Mouse (Mus musculus): Measurements from ENCODE around the gene Cwc22. TPM values are rescaled to one million over a fixed set of nuclear protein-coding genes. Genes with fewer than 3 reads are reported as not detected.

The Cwc22 gene
- total RNA-seq (2014; rRNA removed; ENCODE audit: low replicate concordance): 15.1 and 16.0 TPM in 2 replicates
- 8.9 and 10.8 TPM in 2 replicates for polyA plus RNA-seq (2015; fragmentation: Nextera tagmentation; extraction: Ambion mirVana)

DNA sequence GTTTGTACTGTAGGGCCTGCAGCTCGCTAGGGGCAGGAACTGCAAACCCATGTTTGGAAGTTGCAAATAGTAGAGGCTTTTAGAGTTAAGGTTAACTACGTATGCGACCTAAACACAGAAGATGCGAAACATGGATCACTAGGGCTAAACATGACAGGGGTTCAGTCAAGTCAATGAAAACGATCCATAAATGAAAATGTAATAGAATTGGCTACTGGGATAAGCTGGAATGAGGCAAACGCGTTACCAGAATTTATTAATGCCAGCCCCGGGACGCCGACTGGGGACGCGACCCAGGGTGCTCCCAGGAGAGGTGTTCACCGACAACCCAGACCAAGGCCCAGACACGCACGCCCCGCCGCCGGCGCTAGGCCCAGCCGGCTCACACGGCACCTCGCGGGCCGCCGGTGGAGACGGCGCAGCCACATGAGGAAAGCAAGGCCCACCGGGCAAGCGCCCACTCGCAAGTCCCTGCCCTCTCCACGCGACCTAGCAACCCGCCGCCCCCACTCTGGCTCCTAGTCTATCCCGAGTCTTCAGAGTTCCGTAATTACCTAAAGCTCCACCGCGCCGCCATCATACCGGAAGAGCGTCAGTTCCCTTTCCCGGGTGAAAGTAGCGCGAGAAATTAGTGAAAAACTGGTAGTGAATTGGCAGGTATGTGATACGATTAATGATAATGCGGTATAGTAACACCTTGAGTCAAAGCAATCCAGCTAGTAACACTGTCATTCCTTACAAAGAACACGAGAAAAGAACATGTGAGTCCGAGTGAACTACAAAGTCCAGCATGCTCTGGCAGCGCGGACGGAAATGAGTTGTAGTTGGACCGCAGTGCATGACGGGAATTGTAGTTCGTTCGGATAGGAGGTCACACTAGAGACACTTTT, at the start of gene Cwc22:
Gene Cwc22, minus strand, starts transcription at position 780 of the 890 bp plus-strand sequence.
- peak; percentile 89 for ATAC-seq (ENCODE audit: insufficient read depth, low read depth)
- Histone ChIP-seq H3K4me1 (ENCODE audit: control insufficient read depth, insufficient read depth) (peaks cover 8% of the 10 kb centered on the region; the same call in 1 of the 2 replicates), H3K36me3 (replicated peaks; ENCODE audit: control insufficient read depth, insufficient read depth, low read length) (0 out of 2 replicates have a peak, but pooled peaks cover 4% of the 10 kb centered on the region), H3K9ac (replicated peaks; ENCODE audit: low read depth, low read length) (peak within 1 kb of the TSS; percentile 96), H3K9me3 (replicated peaks; ENCODE audit: control insufficient read depth, low read length) (peaks cover 3% of the 10 kb centered on the region; the same call in 1 of the 2 replicates), H3K27ac (ENCODE audit: low read depth) (peak within 1 kb of the TSS; percentile 79), H3K4me2 (ENCODE audit: low read depth, low read length) (peak within 1 kb of the TSS; percentile 86), H3K27me3 (ENCODE audit: control insufficient read depth, insufficient read depth, low read length) (no peaks in the 10 kb centered on the region), H3K4me3 (ENCODE audit: low read depth, low read length) (peak within 1 kb of the TSS; percentile 98)
- WGBS: under 1% methylated on average over 55 of the region's 55 CpGs
- TF ChIP-seq CTCF (IDR thresholded peaks at IDR 0.05; ENCODE audit: low read depth) (no peak), EP300 (IDR thresholded peaks at IDR 0.05; ENCODE audit: low read depth) (no peak; the same call in 1 of the 2 replicates)
- DNase-seq (ENCODE audit: low spot score): peak; percentile 93

DNA sequence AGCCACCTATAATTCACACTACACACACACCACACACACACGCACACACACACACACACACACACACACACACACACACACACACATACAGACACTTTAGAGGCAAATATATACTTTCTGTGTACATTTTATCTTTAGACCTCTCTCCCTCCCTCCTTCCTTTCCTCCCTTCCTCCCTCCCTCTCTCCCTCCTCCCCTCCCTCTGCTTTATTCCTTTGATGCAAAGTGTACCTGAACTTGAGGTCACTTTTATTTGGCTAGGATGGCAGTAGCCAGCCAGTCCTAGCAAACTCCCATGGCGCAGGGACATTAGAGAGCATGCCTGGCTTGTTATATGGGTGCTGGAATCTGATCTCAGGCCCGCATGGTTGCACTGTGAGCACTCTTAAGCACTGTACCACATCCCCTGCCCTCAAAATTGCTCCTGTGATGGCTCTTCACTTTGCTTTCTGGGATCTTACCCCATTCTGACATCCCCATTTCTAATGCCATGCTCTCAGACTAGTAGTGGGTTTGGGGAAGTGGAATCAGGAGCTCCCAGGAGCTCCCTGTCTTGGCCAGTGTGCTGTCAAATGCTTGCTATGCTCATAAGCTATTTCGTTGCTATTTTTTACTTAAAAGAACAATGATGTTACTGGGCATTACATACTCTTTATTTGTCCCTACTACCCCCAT, 47.7 kb upstream of the Cwc22 start:
- H3K9ac ChIP-seq (replicated peaks; ENCODE audit: low read depth, low read length): no peak overlapping the region
- DNase-seq (ENCODE audit: low spot score) (no peak), ATAC-seq (ENCODE audit: insufficient read depth, low read depth) (no peak)
- H3K4me1 ChIP-seq (ENCODE audit: control insufficient read depth, insufficient read depth): no peaks in the 10 kb centered on the region
- H3K27me3 ChIP-seq (ENCODE audit: control insufficient read depth, insufficient read depth, low read length): no peaks in the 10 kb centered on the region
- no peaks in the 10 kb centered on the region for H3K36me3 ChIP-seq (replicated peaks; ENCODE audit: control insufficient read depth, insufficient read depth, low read length)
- no peak overlapping the region for H3K27ac ChIP-seq (ENCODE audit: low read depth)
- H3K4me2 ChIP-seq (ENCODE audit: low read depth, low read length): no peak overlapping the region
- no peak for TF ChIP-seq CTCF (IDR thresholded peaks at IDR 0.05; ENCODE audit: low read depth)
- TF ChIP-seq EP300 (IDR thresholded peaks at IDR 0.05; ENCODE audit: low read depth): no peak
- H3K9me3 ChIP-seq (replicated peaks; ENCODE audit: control insufficient read depth, low read length): no peaks in the 10 kb centered on the region
- no peak overlapping the region for H3K4me3 ChIP-seq (ENCODE audit: low read depth, low read length)
- 67% methylated on average over 4 of the region's 4 CpGs for WGBS

GRCm38 (mm10) chr2:77992951-77993604, 46.9 kb upstream of the Cwc22 start:
- Histone ChIP-seq H3K36me3 (replicated peaks; ENCODE audit: control insufficient read depth, insufficient read depth, low read length) (no peaks in the 10 kb centered on the region), H3K4me1 (ENCODE audit: control insufficient read depth, insufficient read depth) (no peaks in the 10 kb centered on the region), H3K27me3 (ENCODE audit: control insufficient read depth, insufficient read depth, low read length) (no peaks in the 10 kb centered on the region), H3K9ac (replicated peaks; ENCODE audit: low read depth, low read length) (no peak overlapping the region), H3K4me2 (ENCODE audit: low read depth, low read length) (no peak overlapping the region), H3K9me3 (replicated peaks; ENCODE audit: control insufficient read depth, low read length) (no peaks in the 10 kb centered on the region), H3K4me3 (ENCODE audit: low read depth, low read length) (no peak overlapping the region), H3K27ac (ENCODE audit: low read depth) (no peak overlapping the region)
- no peak for ATAC-seq (ENCODE audit: insufficient read depth, low read depth)
- no peak for DNase-seq (ENCODE audit: low spot score)
- TF ChIP-seq EP300 (IDR thresholded peaks at IDR 0.05; ENCODE audit: low read depth): no peak
- no peak for TF ChIP-seq CTCF (IDR thresholded peaks at IDR 0.05; ENCODE audit: low read depth)
- 53% methylated on average over 3 of the region's 3 CpGs for WGBS

GRCm38 (mm10) chr2:77990820-77991219, 44.6 kb upstream of the Cwc22 start:
- Histone ChIP-seq H3K4me1 (ENCODE audit: control insufficient read depth, insufficient read depth) (no peaks in the 10 kb centered on the region), H3K27ac (ENCODE audit: low read depth) (no peak overlapping the region), H3K9ac (replicated peaks; ENCODE audit: low read depth, low read length) (no peak overlapping the region), H3K9me3 (replicated peaks; ENCODE audit: control insufficient read depth, low read length) (no peaks in the 10 kb centered on the region), H3K4me3 (ENCODE audit: low read depth, low read length) (no peak overlapping the region), H3K36me3 (replicated peaks; ENCODE audit: control insufficient read depth, insufficient read depth, low read length) (no peaks in the 10 kb centered on the region), H3K27me3 (ENCODE audit: control insufficient read depth, insufficient read depth, low read length) (no peaks in the 10 kb centered on the region), H3K4me2 (ENCODE audit: low read depth, low read length) (no peak overlapping the region)
- 43% methylated on average over 2 of the region's 2 CpGs for WGBS
- DNase-seq (ENCODE audit: low spot score) (no peak), ATAC-seq (ENCODE audit: insufficient read depth, low read depth) (no peak)
- TF ChIP-seq CTCF (IDR thresholded peaks at IDR 0.05; ENCODE audit: low read depth) (no peak), EP300 (IDR thresholded peaks at IDR 0.05; ENCODE audit: low read depth) (no peak)

- no peaks in the 10 kb centered on the region for H3K36me3 ChIP-seq (replicated peaks; ENCODE audit: control insufficient read depth, insufficient read depth, low read length)
- H3K4me3 ChIP-seq (ENCODE audit: low read depth, low read length): no peak overlapping the region
- DNase-seq (ENCODE audit: low spot score) (no peak), ATAC-seq (ENCODE audit: insufficient read depth, low read depth) (no peak)
- H3K27me3 ChIP-seq (ENCODE audit: control insufficient read depth, insufficient read depth, low read length): no peaks in the 10 kb centered on the region
- no peaks in the 10 kb centered on the region for H3K9me3 ChIP-seq (replicated peaks; ENCODE audit: control insufficient read depth, low read length)
- no peaks in the 10 kb centered on the region for H3K4me1 ChIP-seq (ENCODE audit: control insufficient read depth, insufficient read depth)
- TF ChIP-seq CTCF (IDR thresholded peaks at IDR 0.05; ENCODE audit: low read depth) (no peak), EP300 (IDR thresholded peaks at IDR 0.05; ENCODE audit: low read depth) (no peak)
- H3K27ac ChIP-seq (ENCODE audit: low read depth): no peak overlapping the region
- no peak overlapping the region for H3K4me2 ChIP-seq (ENCODE audit: low read depth, low read length)
- no peak overlapping the region for H3K9ac ChIP-seq (replicated peaks; ENCODE audit: low read depth, low read length)
Observed at GRCm38 (mm10) chr2:77990121-77990520, 43.9 kb upstream of the Cwc22 start.

All from heart, postnatal 0 days (tissue).